Mouse (Mus musculus) intestine, embryonic 16.5 days (tissue): Measurements from ENCODE around the gene Npepl1. TPM values are rescaled to one million over a fixed set of nuclear protein-coding genes. Genes with fewer than 3 reads are reported as not detected.

Source experiments
- ATAC-seq: fragments of 200-750 bp; cut with Nextera tagmentation; 2 replicates; pipeline ENCODE4 v1.8.0; 2017; ENCODE audit warnings: moderate TSS enrichment, moderate library complexity
- H3K27ac ChIP-seq: fragments of 300-500 bp; sonication (generic); 2 replicates; pipeline ENCODE4 v1.5.1; 2014; ENCODE audit warnings: mild to moderate bottlenecking, low read length
- H3K27me3 ChIP-seq: fragments of 300-500 bp; sonication (generic); replicated peaks from 2 replicates; pipeline ENCODE4 v1.6.1; 2014; ENCODE audit warnings: low read length, control low read depth, mixed read lengths; ENCODE audit not compliant: control insufficient read depth, insufficient read depth
- H3K36me3 ChIP-seq: fragments of 300-500 bp; sonication (generic); 2 replicates; pipeline ENCODE4 v1.6.1; 2014; ENCODE audit warnings: low read length, control low read depth; ENCODE audit not compliant: control insufficient read depth, insufficient read depth
- H3K4me1 ChIP-seq: fragments of 300-500 bp; sonication (generic); 2 replicates; pipeline ENCODE4 v1.6.1; 2014; ENCODE audit warnings: low read length, control low read depth, mixed read lengths; ENCODE audit not compliant: control insufficient read depth, insufficient read depth
- H3K4me2 ChIP-seq: fragments of 300-500 bp; sonication (generic); 2 replicates; pipeline ENCODE4 v1.6.1; 2014; ENCODE audit warnings: low read depth, low read length, control low read depth
- H3K4me3 ChIP-seq: fragments of 300-500 bp; sonication (generic); 2 replicates; pipeline ENCODE4 v1.5.1; 2014; ENCODE audit warnings: mild to moderate bottlenecking, low read length
- H3K9ac ChIP-seq: fragments of 300-500 bp; sonication (generic); 2 replicates; pipeline ENCODE4 v1.6.1; 2014; ENCODE audit warnings: low read depth, low read length
- H3K9me3 ChIP-seq: fragments of 300-500 bp; sonication (generic); 2 replicates; pipeline ENCODE4 v1.6.1; 2016; ENCODE audit warnings: low read length, control low read depth; ENCODE audit not compliant: control insufficient read depth
- WGBS: fragments of 180-500 bp; shearing (Covaris S2); extraction: QIAGEN DNeasy Blood & Tissue Kit; methylation state at CpG from one replicate; pipeline ENCODE4 v1.1.7; 2014; 5-methylcytosine and 5-hydroxymethylcytosine counted together
- polyA plus RNA-seq: library from polyadenylated mRNA; unstranded; fragments of >200 nt; fragmentation: Nextera tagmentation; extraction: Ambion mirVana; gene quantifications from 2 replicates; pipeline ENCODE4 v1.2.1, GENCODE M21; 2015

Npepl1 gene
- polyA plus RNA-seq, 1 experiment from 2014 or later = 46.0 TPM

- peaks cover 3% of the 10 kb centered on the region; the same call in 1 of the 2 replicates for H3K4me1 ChIP-seq
- H3K9ac ChIP-seq = no peak overlapping the region
- H3K36me3 ChIP-seq = no peaks in the 10 kb centered on the region
- no peaks in the 10 kb centered on the region for H3K27me3 ChIP-seq
- WGBS = 59% methylated on average over 7 of the region's 7 CpGs
- no peaks in the 10 kb centered on the region for H3K9me3 ChIP-seq
- H3K4me3 ChIP-seq = no peak overlapping the region
- ATAC-seq = no peak
- no peak overlapping the region for H3K27ac ChIP-seq
- H3K4me2 ChIP-seq = no peak overlapping the region
Measured at GRCm38 (mm10) chr2:174102399-174102798, 7.8 kb upstream of the Npepl1 start.

GRCm38 (mm10) chr2:174103527-174103926 lies 6.6 kb upstream of the Npepl1 start:
- Histone ChIP-seq H3K27ac (no peak overlapping the region), H3K9ac (no peak overlapping the region), H3K36me3 (no peaks in the 10 kb centered on the region), H3K4me1 (peaks cover 3% of the 10 kb centered on the region; the same call in 1 of the 2 replicates), H3K27me3 (no peaks in the 10 kb centered on the region), H3K4me3 (no peak overlapping the region), H3K4me2 (no peak overlapping the region), H3K9me3 (no peaks in the 10 kb centered on the region)
- ATAC-seq = no peak
- WGBS = 80% methylated on average over 4 of the region's 4 CpGs

- Histone ChIP-seq H3K27me3 (no peaks in the 10 kb centered on the region), H3K4me1 (peaks cover 14% of the 10 kb centered on the region; the same call in 1 of the 2 replicates), H3K27ac (no peak overlapping the region), H3K36me3 (no peaks in the 10 kb centered on the region), H3K4me3 (no peak overlapping the region), H3K9ac (no peak overlapping the region), H3K4me2 (no peak overlapping the region), H3K9me3 (no peaks in the 10 kb centered on the region)
- no peak for ATAC-seq
- 56% methylated on average over 3 of the region's 3 CpGs for WGBS
Measured at GRCm38 (mm10) chr2:174107375-174107774, 2.8 kb upstream of the Npepl1 start.

- H3K9me3 ChIP-seq = no peaks in the 10 kb centered on the region
- no peaks in the 10 kb centered on the region for H3K36me3 ChIP-seq
- peak overlapping the region; percentile 88 for H3K9ac ChIP-seq
- H3K4me2 ChIP-seq = peak overlapping the region; percentile 92
- H3K27me3 ChIP-seq = no peaks in the 10 kb centered on the region
- ATAC-seq = peak; percentile 57
- peak overlapping the region; percentile 58; the same call in 1 of the 2 replicates for H3K27ac ChIP-seq
- H3K4me1 ChIP-seq = peaks cover 14% of the 10 kb centered on the region; the same call in 1 of the 2 replicates
- WGBS = 42% methylated on average over 33 of the region's 33 CpGs
- H3K4me3 ChIP-seq = peak overlapping the region; percentile 66
Measured at GRCm38 (mm10) chr2:174110783-174111549, 817 bp downstream of the Npepl1 start.

GRCm38 (mm10) chr2:174112931-174113330 lies 2.8 kb downstream of the Npepl1 start:
- H3K27me3 ChIP-seq = no peaks in the 10 kb centered on the region
- H3K9ac ChIP-seq = no peak overlapping the region
- no peak for ATAC-seq
- H3K4me2 ChIP-seq = no peak overlapping the region
- H3K4me3 ChIP-seq = no peak overlapping the region
- WGBS = 83% methylated on average over 18 of the region's 18 CpGs
- no peaks in the 10 kb centered on the region for H3K9me3 ChIP-seq
- peaks cover 11% of the 10 kb centered on the region; the same call in 1 of the 2 replicates for H3K4me1 ChIP-seq
- 0 out of 2 replicates have a peak, but pooled peaks cover 3% of the 10 kb centered on the region for H3K36me3 ChIP-seq
- no peak overlapping the region for H3K27ac ChIP-seq

- WGBS = 86% methylated on average over 12 of the region's 12 CpGs
- Histone ChIP-seq H3K4me1 (peaks cover 11% of the 10 kb centered on the region; the same call in 1 of the 2 replicates), H3K4me3 (no peak overlapping the region), H3K27me3 (no peaks in the 10 kb centered on the region), H3K9ac (no peak overlapping the region), H3K36me3 (0 out of 2 replicates have a peak, but pooled peaks cover 3% of the 10 kb centered on the region), H3K27ac (no peak overlapping the region), H3K4me2 (no peak overlapping the region), H3K9me3 (no peaks in the 10 kb centered on the region)
- no peak for ATAC-seq
Measured at GRCm38 (mm10) chr2:174114148-174114864, 4.2 kb downstream of the Npepl1 start.

GRCm38 (mm10) chr2:174116929-174117328 lies 6.8 kb downstream of the Npepl1 start:
- peaks cover 8% of the 10 kb centered on the region; the same call in 1 of the 2 replicates for H3K36me3 ChIP-seq
- no peaks in the 10 kb centered on the region for H3K4me1 ChIP-seq
- ATAC-seq = peak; percentile 55
- H3K9me3 ChIP-seq = no peaks in the 10 kb centered on the region
- no peaks in the 10 kb centered on the region for H3K27me3 ChIP-seq
- no peak overlapping the region for H3K4me2 ChIP-seq
- H3K27ac ChIP-seq = no peak overlapping the region
- no peak overlapping the region for H3K4me3 ChIP-seq
- WGBS = 64% methylated on average over 16 of the region's 16 CpGs
- H3K9ac ChIP-seq = no peak overlapping the region

- no peak overlapping the region for H3K4me2 ChIP-seq
- H3K27me3 ChIP-seq = no peaks in the 10 kb centered on the region
- H3K4me3 ChIP-seq = no peak overlapping the region
- WGBS = 60% methylated on average over 11 of the region's 11 CpGs
- no peak overlapping the region for H3K9ac ChIP-seq
- no peaks in the 10 kb centered on the region for H3K9me3 ChIP-seq
- H3K27ac ChIP-seq = no peak overlapping the region
- H3K4me1 ChIP-seq = no peaks in the 10 kb centered on the region
- no peak for ATAC-seq
- peaks cover 12% of the 10 kb centered on the region for H3K36me3 ChIP-seq
Measured at GRCm38 (mm10) chr2:174118141-174118540, 8.0 kb downstream of the Npepl1 start.

GRCm38 (mm10) chr2:174119259-174119658 lies 9.1 kb downstream of the Npepl1 start:
- H3K27ac ChIP-seq = no peak overlapping the region
- 92% methylated on average over 11 of the region's 11 CpGs for WGBS
- peaks cover 2% of the 10 kb centered on the region; the same call in 1 of the 2 replicates for H3K9me3 ChIP-seq
- peaks cover 21% of the 10 kb centered on the region for H3K36me3 ChIP-seq
- H3K4me1 ChIP-seq = no peaks in the 10 kb centered on the region
- no peaks in the 10 kb centered on the region for H3K27me3 ChIP-seq
- no peak overlapping the region for H3K9ac ChIP-seq
- no peak for ATAC-seq
- no peak overlapping the region for H3K4me3 ChIP-seq
- no peak overlapping the region for H3K4me2 ChIP-seq
